Mouse (Mus musculus): Measurements from ENCODE around the gene Tm4sf4. TPM values are rescaled to one million over a fixed set of nuclear protein-coding genes. Genes with fewer than 3 reads are reported as not detected.

The Tm4sf4 gene
- 51.1 and 85.6 TPM in 2 replicates for polyA plus RNA-seq (2012; rRNA removed)

- WGBS: 40% methylated on average over 10 of the region's 10 CpGs
- DNase-seq (ENCODE audit: low read depth, low spot score): no peak
Observed at GRCm38 (mm10) chr3:57425089-57425730, at the start of gene Tm4sf4. TSS of gene Tm4sf4 (plus strand) at chr3:57425314.

GRCm38 (mm10) chr3:57386423-57386822, 38.7 kb upstream of the Tm4sf4 start:
- DNase-seq (ENCODE audit: low read depth, low spot score): no peak
- 85% methylated on average over 6 of the region's 6 CpGs for WGBS

GRCm38 (mm10) chr3:57386895-57387294, 38.2 kb upstream of the Tm4sf4 start:
- no peak for DNase-seq (ENCODE audit: low read depth, low spot score)
- WGBS: 62% methylated on average over 2 of the region's 2 CpGs

- no peak for DNase-seq (ENCODE audit: low read depth, low spot score)
- WGBS: 65% methylated on average over 2 of the region's 2 CpGs
Observed at GRCm38 (mm10) chr3:57387593-57387992, 37.5 kb upstream of the Tm4sf4 start.

- WGBS: 88% methylated on average over 4 of the region's 4 CpGs
- no peak for DNase-seq (ENCODE audit: low read depth, low spot score)
Observed at GRCm38 (mm10) chr3:57411535-57411934, 13.6 kb upstream of the Tm4sf4 start.

- WGBS: 66% methylated on average over 2 of the region's 2 CpGs
- DNase-seq (ENCODE audit: low read depth, low spot score): no peak
Observed at GRCm38 (mm10) chr3:57420233-57420632, 4.9 kb upstream of the Tm4sf4 start.

GRCm38 (mm10) chr3:57420660-57421059, 4.5 kb upstream of the Tm4sf4 start:
- DNase-seq (ENCODE audit: low read depth, low spot score): no peak
- 85% methylated on average over 1 of the region's 1 CpGs for WGBS

- 90% methylated on average over 11 of the region's 11 CpGs for WGBS
- no peak for DNase-seq (ENCODE audit: low read depth, low spot score)
Observed at GRCm38 (mm10) chr3:57426351-57426750, 1.2 kb downstream of the Tm4sf4 start.

- DNase-seq (ENCODE audit: low read depth, low spot score): no peak
- 25% methylated on average over 5 of the region's 5 CpGs for WGBS
Observed at GRCm38 (mm10) chr3:57428682-57429464, 3.8 kb downstream of the Tm4sf4 start.

GRCm38 (mm10) chr3:57429486-57429885, 4.4 kb downstream of the Tm4sf4 start:
- DNase-seq (ENCODE audit: low read depth, low spot score): no peak

GRCm38 (mm10) chr3:57431706-57432105, 6.6 kb downstream of the Tm4sf4 start:
- WGBS: 47% methylated on average over 3 of the region's 3 CpGs

More at GRCm38 (mm10) chr3:57429486-57429885, 4.4 kb downstream of the Tm4sf4 start:
- WGBS: 63% methylated on average over 4 of the region's 4 CpGs

GRCm38 (mm10) chr3:57435364-57435763, 10.2 kb downstream of the Tm4sf4 start:
- DNase-seq (ENCODE audit: low read depth, low spot score): no peak
- 74% methylated on average over 8 of the region's 8 CpGs for WGBS

More at GRCm38 (mm10) chr3:57431706-57432105, 6.6 kb downstream of the Tm4sf4 start:
- no peak for DNase-seq (ENCODE audit: low read depth, low spot score)

- WGBS: 52% methylated on average over 3 of the region's 3 CpGs
Observed at GRCm38 (mm10) chr3:57440956-57441355, 15.8 kb downstream of the Tm4sf4 start.

GRCm38 (mm10) chr3:57445706-57446105, 20.6 kb downstream of the Tm4sf4 start:
- DNase-seq (ENCODE audit: low read depth, low spot score): no peak
- 43% methylated on average over 3 of the region's 3 CpGs for WGBS

More at GRCm38 (mm10) chr3:57440956-57441355, 15.8 kb downstream of the Tm4sf4 start:
- DNase-seq (ENCODE audit: low read depth, low spot score): no peak

- no peak for DNase-seq (ENCODE audit: low read depth, low spot score)
- 17% methylated on average over 1 of the region's 1 CpGs for WGBS
Observed at GRCm38 (mm10) chr3:57447889-57448288, 22.8 kb downstream of the Tm4sf4 start.

- peak; percentile 38 for DNase-seq (ENCODE audit: low read depth, low spot score)
- WGBS: 28% methylated on average over 5 of the region's 5 CpGs
Observed at GRCm38 (mm10) chr3:57448445-57448844, 23.3 kb downstream of the Tm4sf4 start.

- WGBS: 76% methylated on average over 11 of the region's 11 CpGs
Observed at GRCm38 (mm10) chr3:57458652-57459051, 33.5 kb downstream of the Tm4sf4 start.

GRCm38 (mm10) chr3:57463302-57463701, 38.2 kb downstream of the Tm4sf4 start:
- WGBS: 89% methylated on average over 4 of the region's 4 CpGs
- DNase-seq (ENCODE audit: low read depth, low spot score): no peak

More at GRCm38 (mm10) chr3:57458652-57459051, 33.5 kb downstream of the Tm4sf4 start:
- no peak for DNase-seq (ENCODE audit: low read depth, low spot score)

GRCm38 (mm10) chr3:57466289-57466688, 41.2 kb downstream of the Tm4sf4 start:
- DNase-seq (ENCODE audit: low read depth, low spot score): no peak
- 64% methylated on average over 3 of the region's 3 CpGs for WGBS

GRCm38 (mm10) chr3:57469325-57469724, 44.2 kb downstream of the Tm4sf4 start:
- 98% methylated on average over 3 of the region's 3 CpGs for whole genome bisulfite sequencing
- DNase-seq (ENCODE audit: low read depth, low spot score): no peak

- DNase-seq (ENCODE audit: low read depth, low spot score): peak; percentile 22
- 5% methylated on average over 5 of the region's 5 CpGs for WGBS
Observed at GRCm38 (mm10) chr3:57470326-57470725, 45.2 kb downstream of the Tm4sf4 start.
